Mouse (Mus musculus) embryonic facial prominence, embryonic 10.5 days (tissue): ENCODE data around the gene Rbfox1. TPM values are rescaled to one million over a fixed set of nuclear protein-coding genes. Genes with fewer than 3 reads are reported as not detected.

ENCODE experiments used
- DNase-seq: peaks from one replicate; pipeline ENCODE4 v3.0.0-alpha.2; 2017; ENCODE audit warnings: low spot score
- H3K27ac ChIP-seq: fragments of 300-500 bp; sonication (generic); replicated peaks from 2 replicates; pipeline ENCODE4 v1.5.1; 2016; ENCODE audit warnings: mild to moderate bottlenecking
- H3K27me3 ChIP-seq: fragments of 300-500 bp; sonication (generic); replicated peaks from 2 replicates; pipeline ENCODE4 v1.6.1; 2016; ENCODE audit warnings: low read depth, mild to moderate bottlenecking; ENCODE audit not compliant: poor library complexity, severe bottlenecking
- H3K36me3 ChIP-seq: fragments of 300-500 bp; sonication (generic); replicated peaks from 2 replicates; pipeline ENCODE4 v1.6.1; 2016; ENCODE audit warnings: mild to moderate bottlenecking, moderate library complexity
- H3K4me1 ChIP-seq: fragments of 300-500 bp; sonication (generic); 2 replicates; pipeline ENCODE4 v1.6.1; 2016
- H3K4me3 ChIP-seq: fragments of 300-500 bp; sonication (generic); 2 replicates; pipeline ENCODE4 v1.5.1; 2016; ENCODE audit warnings: mild to moderate bottlenecking, moderate library complexity
- H3K9me3 ChIP-seq: fragments of 300-500 bp; sonication (generic); 2 replicates; pipeline ENCODE4 v1.6.1; 2016; ENCODE audit warnings: mild to moderate bottlenecking
- WGBS: fragments of 180-500 bp; shearing (Covaris S2); methylation state at CpG from one replicate; pipeline ENCODE4 v1.1.7; 2016; 5-methylcytosine and 5-hydroxymethylcytosine counted together
- polyA plus RNA-seq: library from polyadenylated mRNA; unstranded; fragments of >200 nt; fragmentation: Nextera tagmentation; extraction: Ambion mirVana; gene quantifications from 2 replicates; pipeline ENCODE4 v1.2.1, GENCODE M21; 2016

Rbfox1 gene
- polyA plus RNA-seq, 1 experiment from 2014 or later, result 2.3 TPM

DNA sequence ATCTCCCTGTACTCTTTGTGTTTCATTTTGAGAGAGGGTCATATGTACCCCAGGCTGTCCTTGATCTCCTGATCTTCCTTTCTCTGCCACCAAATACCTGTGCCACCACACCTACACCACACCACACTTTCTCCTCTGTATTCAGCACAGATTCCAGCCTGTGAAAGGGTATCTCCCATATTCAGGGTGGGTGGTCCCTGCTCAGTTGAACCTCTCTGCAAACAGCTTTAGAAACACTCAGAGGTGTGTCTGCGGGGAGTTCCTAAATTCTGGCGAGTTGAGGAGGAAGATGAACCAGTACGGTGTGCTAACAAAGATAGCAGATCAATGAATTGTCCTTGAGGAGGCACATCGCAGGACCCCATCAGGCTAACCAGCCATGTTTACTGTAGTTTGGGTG, 1572.4 kb downstream of the Rbfox1 start:
- DNase-seq, result no peak
- Histone ChIP-seq H3K36me3 (no peaks in the 10 kb centered on the region), H3K4me1 (0 out of 2 replicates have a peak, but pooled peaks cover 3% of the 10 kb centered on the region), H3K4me3 (no peak overlapping the region), H3K27me3 (no peaks in the 10 kb centered on the region), H3K27ac (no peak overlapping the region), H3K9me3 (no peaks in the 10 kb centered on the region)
- 84% methylated on average over 4 of the region's 4 CpGs for WGBS
